Mouse (Mus musculus) pancreas, adult 10 weeks (tissue): ENCODE data around the gene Ccl19. TPM values are rescaled to one million over a fixed set of nuclear protein-coding genes. Genes with fewer than 3 reads are reported as not detected.

ENCODE experiments used
- polyA plus RNA-seq: library from polyadenylated mRNA; stranded (reverse); fragments of 350-450 nt; fragmentation: Illumina TruSeq; extraction: RNeasy Lipid Tissue Mini Kit (QIAGEN cat#74804); gene quantifications from one replicate; pipeline ENCODE4 v1.2.3, GENCODE M21; 2015; ENCODE audit warnings: low read depth, low replicate concordance; ENCODE audit not compliant: insufficient read depth

Gene Ccl19
- polyA plus RNA-seq: 5.0 TPM

DNA sequence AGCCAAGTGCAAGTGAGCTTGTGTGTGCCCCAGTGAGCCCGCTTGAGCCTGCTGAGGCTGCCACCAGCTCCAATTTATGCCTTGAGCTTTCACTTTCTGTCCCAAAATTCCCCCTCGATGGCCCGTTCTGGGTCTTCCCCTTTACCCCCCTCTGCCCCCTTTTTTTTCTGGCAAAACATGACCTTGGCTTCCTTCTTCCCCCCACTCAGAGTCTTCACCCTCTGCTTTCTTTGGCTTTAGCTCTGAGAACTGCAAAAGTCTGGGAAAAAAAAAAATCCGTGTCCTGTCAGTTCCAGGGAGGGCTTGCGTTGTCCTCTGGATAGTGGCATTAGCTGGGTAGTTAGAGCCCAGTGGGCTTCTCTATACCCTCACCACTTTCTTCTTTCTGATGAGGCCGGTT is at the start of gene Ccl19:
TSS of gene Ccl19 (minus strand) at position 101 of the 400 bp plus-strand sequence.

DNA sequence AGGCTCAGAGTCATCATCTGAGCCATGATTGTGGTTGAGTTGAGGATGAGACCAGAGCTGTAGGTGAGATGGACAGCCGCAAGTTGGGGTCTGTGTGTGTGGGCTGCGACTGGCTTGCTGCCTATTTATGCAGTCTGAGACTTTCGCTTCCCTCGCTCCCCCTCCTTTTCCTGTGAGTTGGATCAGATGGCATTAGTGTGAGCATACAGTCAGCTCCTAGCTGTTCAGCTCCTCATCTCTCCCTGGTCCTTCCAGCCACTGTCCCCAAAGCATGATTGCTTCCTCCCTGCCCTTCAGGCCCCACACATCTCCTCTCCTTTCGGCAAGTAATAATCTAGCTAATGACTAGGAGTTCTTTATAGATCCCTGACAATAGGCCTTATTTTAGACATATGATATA is 17.5 kb upstream of the Ccl19 start, which contains the start of gene Ccl21a:
TSS of gene Ccl21a (minus strand) at position 101 of the 400 bp plus-strand sequence.

DNA sequence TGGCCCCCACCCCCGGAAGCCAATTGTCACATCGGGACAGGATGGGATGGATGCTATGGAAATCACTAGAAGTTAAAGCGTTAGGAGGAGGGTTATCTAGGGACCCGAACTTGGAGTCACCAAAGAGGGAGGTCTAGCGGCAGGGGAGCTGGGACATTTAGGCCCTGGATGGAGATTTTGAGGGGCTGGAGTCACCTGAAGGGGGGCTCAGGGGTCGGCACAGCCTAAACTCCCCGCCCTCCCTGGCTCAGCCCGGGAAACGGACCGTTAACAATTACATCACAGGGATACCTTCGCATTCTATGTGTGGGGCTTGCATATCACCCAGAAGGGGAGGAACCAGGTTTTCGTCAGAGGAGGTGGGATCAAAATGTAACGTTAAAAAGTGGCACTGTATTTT is 21.1 kb downstream of the Ccl19 start, which contains the start of gene 4930578G10Rik:
TSS of gene 4930578G10Rik (plus strand) at position 301 of the 400 bp plus-strand sequence.

Other genes with a start within 250 kb of the Ccl19 start
- not detected for gene Fam205a2, start 228.4 kb downstream of the Ccl19 start, polyA plus RNA-seq
- gene Gm10591, start 144.4 kb downstream of the Ccl19 start, polyA plus RNA-seq: not detected
- 2.6 TPM for gene Gm2564, start 126.9 kb downstream of the Ccl19 start, polyA plus RNA-seq
- gene Ccl27b, start 101.3 kb downstream of the Ccl19 start, polyA plus RNA-seq: not detected
- not detected for gene Il11ra2, start 94.7 kb downstream of the Ccl19 start, polyA plus RNA-seq
- not detected for gene 4930578G10Rik, start 21.0 kb downstream of the Ccl19 start, polyA plus RNA-seq
- gene Ccl21a, start 17.4 kb upstream of the Ccl19 start, polyA plus RNA-seq: 63.2 TPM
- not detected for gene Fam205a1, start 97.3 kb upstream of the Ccl19 start, polyA plus RNA-seq
- gene Gm12394, start 100.2 kb upstream of the Ccl19 start, polyA plus RNA-seq: not detected
- gene Fam205c, start 117.7 kb upstream of the Ccl19 start, polyA plus RNA-seq: not detected
- 0.63 TPM for gene Phf24, start 160.1 kb upstream of the Ccl19 start, polyA plus RNA-seq
- 4.4 TPM for gene Dnajb5, start 193.2 kb upstream of the Ccl19 start, polyA plus RNA-seq
- not detected for gene 1700022I11Rik, start 213.0 kb upstream of the Ccl19 start, polyA plus RNA-seq
- 46.2 TPM for gene Vcp, start 243.9 kb upstream of the Ccl19 start, polyA plus RNA-seq